Mouse (Mus musculus) intestine, embryonic 14.5 days (tissue): ENCODE measurements around the gene Zcchc17. TPM values are rescaled to one million over a fixed set of nuclear protein-coding genes. Genes with fewer than 3 reads are reported as not detected.
A peak's percentile ranks its signal among the peaks of the same experiment; 100 is the strongest.

Experiments used
- ATAC-seq: fragments of 200-750 bp; cut with Nextera tagmentation; replicated peaks from 2 replicates; pipeline ENCODE4 v1.8.0; 2017; ENCODE audit warnings: low read depth, moderate number of reproducible peaks, moderate TSS enrichment, moderate library complexity; ENCODE audit not compliant: low FRiP score, low TSS enrichment
- DNase-seq: peaks from one replicate; pipeline ENCODE4 v3.0.0-alpha.2; 2018; ENCODE audit warnings: low spot score
- H3K27ac ChIP-seq: fragments of 300-500 bp; sonication (generic); 2 replicates; pipeline ENCODE4 v1.5.1; 2014; ENCODE audit warnings: low read depth, mild to moderate bottlenecking, control low read depth
- H3K27me3 ChIP-seq: fragments of 300-500 bp; sonication (generic); replicated peaks from 2 replicates; pipeline ENCODE4 v1.6.1; 2014; ENCODE audit warnings: low read length, control low read depth; ENCODE audit not compliant: control insufficient read depth, insufficient read depth
- H3K36me3 ChIP-seq: fragments of 300-500 bp; sonication (generic); 2 replicates; pipeline ENCODE4 v1.6.1; 2014; ENCODE audit warnings: low read length, control low read depth; ENCODE audit not compliant: control insufficient read depth, insufficient read depth
- H3K4me1 ChIP-seq: fragments of 300-500 bp; sonication (generic); replicated peaks from 2 replicates; pipeline ENCODE4 v1.6.1; 2014; ENCODE audit warnings: low read length, control low read depth, mixed read lengths; ENCODE audit not compliant: control insufficient read depth, insufficient read depth
- H3K4me2 ChIP-seq: fragments of 300-500 bp; sonication (generic); 2 replicates; pipeline ENCODE4 v1.6.1; 2014; ENCODE audit warnings: low read length
- H3K4me3 ChIP-seq: fragments of 300-500 bp; sonication (generic); 2 replicates; pipeline ENCODE4 v1.5.1; 2014; ENCODE audit warnings: low read depth, low read length, control low read depth, mixed read lengths
- H3K9ac ChIP-seq: fragments of 300-500 bp; sonication (generic); 2 replicates; pipeline ENCODE4 v1.6.1; 2014; ENCODE audit warnings: mild to moderate bottlenecking, low read length
- H3K9me3 ChIP-seq: fragments of 300-500 bp; sonication (generic); 2 replicates; pipeline ENCODE4 v1.6.1; 2016; ENCODE audit warnings: low read length, control low read depth; ENCODE audit not compliant: control insufficient read depth
- WGBS: fragments of 180-500 bp; shearing (Covaris S2); extraction: QIAGEN DNeasy Blood & Tissue Kit; methylation state at CpG from one replicate; pipeline ENCODE4 v1.1.7; 2014; 5-methylcytosine and 5-hydroxymethylcytosine counted together
- polyA plus RNA-seq: library from polyadenylated mRNA; unstranded; fragments of >200 nt; fragmentation: Nextera tagmentation; extraction: Ambion mirVana; gene quantifications from 2 replicates; pipeline ENCODE4 v1.2.1, GENCODE M21; 2014

The Zcchc17 gene
- 62.9 and 68.7 TPM in 2 replicates for polyA plus RNA-seq

- Histone ChIP-seq H3K9ac (peak within 1 kb of the TSS; percentile 94), H3K9me3 (no peaks in the 10 kb centered on the region), H3K27me3 (no peaks in the 10 kb centered on the region), H3K27ac (peak within 1 kb of the TSS; percentile 61), H3K4me3 (peak within 1 kb of the TSS; percentile 98), H3K4me1 (peaks cover 14% of the 10 kb centered on the region), H3K36me3 (peaks cover 26% of the 10 kb centered on the region), H3K4me2 (peak within 1 kb of the TSS; percentile 96)
- under 1% methylated on average over 49 of the region's 49 CpGs for WGBS
- ATAC-seq (peak; percentile 99), DNase-seq (peak; percentile 96)
Measured at GRCm38 (mm10) chr4:130359486-130360237, at the start of gene Zcchc17, which contains the start of gene Snrnp40. Zcchc17 (minus strand) TSS chr4:130359943. Snrnp40 (plus strand) TSS chr4:130360132.

DNA sequence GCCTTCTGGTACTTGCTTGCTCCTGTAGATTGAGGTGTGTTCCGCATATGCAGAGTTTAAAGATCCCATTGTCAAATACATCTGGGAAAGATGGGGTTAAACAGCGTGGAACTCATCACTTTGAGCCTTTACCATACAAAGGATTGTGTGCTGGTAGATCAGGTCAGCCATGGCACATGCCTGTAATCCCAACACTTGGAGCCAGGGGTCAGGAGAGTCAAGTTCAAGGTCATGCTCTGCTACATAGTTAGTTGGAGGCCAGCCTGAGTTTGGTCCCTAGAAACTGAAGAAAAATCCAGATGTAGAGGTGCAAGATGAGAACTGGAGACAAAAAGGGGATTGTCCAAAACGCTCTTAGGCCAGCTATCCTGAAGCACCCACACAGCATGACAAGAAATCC, 31.5 kb upstream of the Zcchc17 start:
- Histone ChIP-seq H3K27me3 (no peaks in the 10 kb centered on the region), H3K36me3 (peaks cover 46% of the 10 kb centered on the region), H3K27ac (no peak overlapping the region), H3K9me3 (no peaks in the 10 kb centered on the region), H3K4me2 (no peak overlapping the region), H3K9ac (no peak overlapping the region), H3K4me1 (no peaks in the 10 kb centered on the region), H3K4me3 (no peak overlapping the region)
- 72% methylated on average over 3 of the region's 3 CpGs for WGBS
- DNase-seq (no peak), ATAC-seq (no peak)

DNA sequence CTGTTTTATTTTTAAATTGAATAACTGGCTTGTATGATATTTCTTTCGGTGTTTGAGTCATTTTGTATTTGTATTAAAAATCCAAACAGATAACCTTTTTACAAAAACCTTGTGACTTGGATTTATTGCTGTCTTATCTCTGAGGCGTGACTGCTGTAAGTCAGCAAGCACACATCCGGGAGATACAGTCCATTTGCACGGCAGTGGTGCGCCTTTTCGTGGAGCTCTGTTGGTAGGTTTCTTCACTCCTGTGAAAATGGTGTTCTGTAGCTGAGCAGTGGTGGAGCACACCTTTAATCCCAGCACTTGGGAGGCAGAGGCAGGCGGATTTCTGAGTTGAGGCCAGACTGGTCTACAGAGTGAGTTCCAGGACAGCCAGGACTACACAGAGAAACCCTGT, 30.2 kb upstream of the Zcchc17 start:
- WGBS = 72% methylated on average over 7 of the region's 7 CpGs
- H3K36me3 ChIP-seq = peaks cover 59% of the 10 kb centered on the region
- no peak overlapping the region for H3K27ac ChIP-seq
- H3K4me2 ChIP-seq = no peak overlapping the region
- no peak overlapping the region for H3K4me3 ChIP-seq
- no peak for DNase-seq
- H3K27me3 ChIP-seq = no peaks in the 10 kb centered on the region
- no peaks in the 10 kb centered on the region for H3K9me3 ChIP-seq
- no peak overlapping the region for H3K9ac ChIP-seq
- H3K4me1 ChIP-seq = no peaks in the 10 kb centered on the region
- ATAC-seq = no peak

- Histone ChIP-seq H3K27ac (no peak overlapping the region), H3K27me3 (no peaks in the 10 kb centered on the region), H3K9ac (no peak overlapping the region), H3K36me3 (peaks cover 63% of the 10 kb centered on the region), H3K9me3 (no peaks in the 10 kb centered on the region), H3K4me3 (no peak overlapping the region), H3K4me2 (no peak overlapping the region), H3K4me1 (no peaks in the 10 kb centered on the region)
- WGBS = 91% methylated on average over 6 of the region's 6 CpGs
- no peak for DNase-seq
- ATAC-seq = no peak
Measured at GRCm38 (mm10) chr4:130389496-130389895, 29.8 kb upstream of the Zcchc17 start.

DNA sequence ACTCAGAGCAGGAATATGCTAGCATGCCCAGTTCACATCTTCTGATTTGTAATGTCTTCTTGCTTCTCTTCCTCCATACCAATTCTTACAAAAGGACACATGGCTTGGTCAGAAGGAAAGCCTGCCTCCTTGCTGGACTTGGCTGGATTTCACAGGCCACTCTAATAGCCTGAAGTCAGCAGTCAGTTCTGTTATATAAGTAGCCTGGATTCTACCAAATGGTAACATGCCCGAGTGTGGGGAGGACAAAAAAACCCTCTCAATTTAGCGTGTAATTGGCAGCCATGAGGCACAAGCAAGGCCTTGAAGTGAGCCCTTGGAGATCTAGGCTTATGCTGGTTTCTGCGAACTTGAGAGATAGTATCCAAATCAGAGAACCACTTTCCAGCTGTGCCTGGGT, 27.5 kb upstream of the Zcchc17 start:
- Histone ChIP-seq H3K4me1 (no peaks in the 10 kb centered on the region), H3K36me3 (peaks cover 84% of the 10 kb centered on the region), H3K4me3 (no peak overlapping the region), H3K27ac (no peak overlapping the region), H3K27me3 (no peaks in the 10 kb centered on the region), H3K9me3 (no peaks in the 10 kb centered on the region), H3K9ac (no peak overlapping the region), H3K4me2 (no peak overlapping the region)
- DNase-seq (no peak), ATAC-seq (no peak)
- WGBS = 77% methylated on average over 3 of the region's 3 CpGs

DNA sequence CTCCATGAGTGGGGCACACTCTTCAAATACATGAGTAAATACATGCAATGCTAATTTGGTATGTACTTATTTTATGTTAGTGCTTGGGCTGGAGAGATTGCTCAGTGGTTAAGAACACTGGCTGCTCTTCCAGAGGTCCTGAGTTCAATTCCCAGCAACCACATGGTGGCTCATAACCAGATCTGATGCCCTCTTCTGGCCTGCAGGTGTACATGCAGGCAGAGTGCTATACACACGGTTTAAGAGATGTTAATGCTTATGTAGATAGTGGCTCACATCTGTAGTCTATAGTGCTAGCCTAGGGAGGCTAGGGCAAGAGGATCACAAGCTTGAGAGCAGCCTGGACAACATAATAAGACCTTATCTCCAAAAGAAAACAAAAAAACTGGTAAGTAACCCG, 20.7 kb upstream of the Zcchc17 start:
- H3K4me2 ChIP-seq = no peak overlapping the region
- H3K4me3 ChIP-seq = no peak overlapping the region
- ATAC-seq = no peak
- 83% methylated on average over 2 of the region's 2 CpGs for WGBS
- no peaks in the 10 kb centered on the region for H3K27me3 ChIP-seq
- no peaks in the 10 kb centered on the region for H3K9me3 ChIP-seq
- peaks cover 89% of the 10 kb centered on the region for H3K36me3 ChIP-seq
- no peak for DNase-seq
- no peak overlapping the region for H3K27ac ChIP-seq
- H3K4me1 ChIP-seq = no peaks in the 10 kb centered on the region
- H3K9ac ChIP-seq = no peak overlapping the region

GRCm38 (mm10) chr4:130379181-130379580, 19.4 kb upstream of the Zcchc17 start:
- no peaks in the 10 kb centered on the region for H3K4me1 ChIP-seq
- no peak for DNase-seq
- no peaks in the 10 kb centered on the region for H3K27me3 ChIP-seq
- no peak overlapping the region for H3K4me3 ChIP-seq
- no peaks in the 10 kb centered on the region for H3K9me3 ChIP-seq
- peaks cover 86% of the 10 kb centered on the region for H3K36me3 ChIP-seq
- 95% methylated on average over 2 of the region's 2 CpGs for WGBS
- no peak overlapping the region for H3K4me2 ChIP-seq
- no peak for ATAC-seq
- H3K27ac ChIP-seq = no peak overlapping the region
- H3K9ac ChIP-seq = no peak overlapping the region

GRCm38 (mm10) chr4:130377500-130377899, 17.8 kb upstream of the Zcchc17 start:
- H3K27me3 ChIP-seq = no peaks in the 10 kb centered on the region
- no peaks in the 10 kb centered on the region for H3K9me3 ChIP-seq
- no peaks in the 10 kb centered on the region for H3K4me1 ChIP-seq
- no peak overlapping the region for H3K27ac ChIP-seq
- H3K36me3 ChIP-seq = peaks cover 87% of the 10 kb centered on the region
- WGBS = 77% methylated on average over 4 of the region's 4 CpGs
- DNase-seq (no peak), ATAC-seq (no peak)
- no peak overlapping the region for H3K4me2 ChIP-seq
- H3K4me3 ChIP-seq = no peak overlapping the region
- H3K9ac ChIP-seq = no peak overlapping the region

DNA sequence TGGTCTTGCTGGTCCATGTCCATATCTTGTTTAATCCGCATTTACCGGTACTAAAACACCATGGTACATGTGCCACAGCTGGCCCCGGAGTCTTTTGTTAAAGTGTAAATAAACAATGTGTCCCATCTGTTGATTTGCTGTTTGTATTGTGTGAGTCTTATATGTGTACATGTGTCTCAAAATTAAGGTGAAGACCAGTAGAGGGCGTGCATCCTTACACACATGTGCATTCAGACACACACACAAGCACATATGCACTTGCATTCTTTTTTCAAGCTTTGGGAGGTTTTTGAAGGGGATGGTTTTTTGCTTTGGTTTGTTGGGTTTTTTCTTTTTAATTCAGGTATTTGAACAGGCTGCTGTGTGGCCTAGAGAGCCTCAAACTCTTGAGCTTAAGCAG, 16.9 kb upstream of the Zcchc17 start:
- no peak overlapping the region for H3K9ac ChIP-seq
- ATAC-seq (no peak), DNase-seq (no peak)
- H3K9me3 ChIP-seq = no peaks in the 10 kb centered on the region
- H3K4me2 ChIP-seq = no peak overlapping the region
- 90% methylated on average over 4 of the region's 4 CpGs for WGBS
- H3K27ac ChIP-seq = no peak overlapping the region
- no peaks in the 10 kb centered on the region for H3K27me3 ChIP-seq
- H3K36me3 ChIP-seq = peaks cover 82% of the 10 kb centered on the region
- no peaks in the 10 kb centered on the region for H3K4me1 ChIP-seq
- H3K4me3 ChIP-seq = no peak overlapping the region
